Mouse (Mus musculus) adrenal gland, postnatal 4 days (tissue): ENCODE measurements around the gene Tpbgl. TPM values are rescaled to one million over a fixed set of nuclear protein-coding genes. Genes with fewer than 3 reads are reported as not detected.

ENCODE experiments used
- DNase-seq, 2 experiments: peaks; one replicate each; pipeline ENCODE4 v3.0.0; 2021 to 2022; ENCODE audit warnings: low spot score in 2 of 2, mixed read lengths in 2 of 2
- long read RNA-seq, 2 experiments: library from polyadenylated mRNA; stranded (forward); transcript quantifications; one replicate each; pipeline ENCODE4 v2.0.0; 2021
- total RNA-seq, 2 experiments: library from RNA; stranded (reverse); gene quantifications; 2 replicates each; pipeline ENCODE4 v1.2.3; 2021

The Tpbgl gene
- 10 to 100 TPM; 12.7 to 14.2 TPM for total RNA-seq
- long read RNA-seq, experiment 1, transcript Tpbgl-201 (1 exons, 3,022 nt): major isoform, 22 of 22 reads
- long read RNA-seq, experiment 1, partial matches to known transcripts: 0 of 22 reads
- long read RNA-seq, experiment 1, other reads (novel, unspliced or antisense): 0 of 22 reads
- long read RNA-seq, experiment 2, transcript Tpbgl-201 (1 exons, 3,022 nt): major isoform, 30 of 30 reads
- long read RNA-seq, experiment 2, partial matches to known transcripts: 0 of 30 reads
- long read RNA-seq, experiment 2, other reads (novel, unspliced or antisense): 0 of 30 reads

- peak in 1 of 2 experiments; percentile 28 for DNase-seq
These were observed at the start of gene Tpbgl for GRCm38 (mm10) chr7:99626376-99627270. TSS of gene Tpbgl (minus strand) at chr7:99627103.

GRCm38 (mm10) chr7:99674890-99675289 is 48.0 kb upstream of the Tpbgl start:
- no peak for DNase-seq

- no peak for DNase-seq
These were observed 47.3 kb upstream of the Tpbgl start for GRCm38 (mm10) chr7:99674209-99674608.

- DNase-seq: no peak
These were observed 46.3 kb upstream of the Tpbgl start for GRCm38 (mm10) chr7:99673188-99673587.

- DNase-seq: no peak
These were observed 44.9 kb upstream of the Tpbgl start for GRCm38 (mm10) chr7:99671544-99672435.

GRCm38 (mm10) chr7:99670915-99671314 is 44.0 kb upstream of the Tpbgl start:
- no peak for DNase-seq

- no peak for DNase-seq
These were observed 41.9 kb upstream of the Tpbgl start for GRCm38 (mm10) chr7:99668802-99669201.

GRCm38 (mm10) chr7:99667096-99667495 is 40.2 kb upstream of the Tpbgl start:
- DNase-seq: no peak

GRCm38 (mm10) chr7:99665731-99666452 is 39.0 kb upstream of the Tpbgl start:
- DNase-seq: no peak

- no peak for DNase-seq
These were observed 37.9 kb upstream of the Tpbgl start for GRCm38 (mm10) chr7:99664571-99665485.

GRCm38 (mm10) chr7:99663507-99664220 is 36.8 kb upstream of the Tpbgl start:
- no peak for DNase-seq

- no peak for DNase-seq
These were observed 35.4 kb upstream of the Tpbgl start for GRCm38 (mm10) chr7:99662311-99662710.

GRCm38 (mm10) chr7:99661571-99662230 is 34.8 kb upstream of the Tpbgl start:
- no peak for DNase-seq

- no peak for DNase-seq
These were observed 34.2 kb upstream of the Tpbgl start for GRCm38 (mm10) chr7:99661071-99661470.

GRCm38 (mm10) chr7:99659379-99660029 is 32.6 kb upstream of the Tpbgl start:
- DNase-seq: peak; percentile 59 to 84

GRCm38 (mm10) chr7:99654244-99654643 is 27.3 kb upstream of the Tpbgl start:
- DNase-seq: no peak

- no peak for DNase-seq
These were observed 22.7 kb upstream of the Tpbgl start for GRCm38 (mm10) chr7:99649585-99649984.

- DNase-seq: peak; percentile 47 to 48
These were observed 21.7 kb upstream of the Tpbgl start for GRCm38 (mm10) chr7:99648623-99649022.
